Mouse (Mus musculus): ENCODE measurements around the gene Smtnl1. TPM values are rescaled to one million over a fixed set of nuclear protein-coding genes. Genes with fewer than 3 reads are reported as not detected.

Gene Smtnl1
- polyA plus RNA-seq (2011; ENCODE audit: insufficient read length, low read depth, missing spikeins): not detected in 2 replicates

- Histone ChIP-seq H3K4me1 (ENCODE audit: control insufficient read depth, insufficient read depth, low read length) (no peaks in the 10 kb centered on the region; the same call in 1 of the 2 replicates), H3K27ac (ENCODE audit: insufficient read depth, low read length) (no peak within 1 kb of the TSS), H3K4me3 (ENCODE audit: insufficient read depth, low read length) (no peak within 1 kb of the TSS)
- TF ChIP-seq POLR2A (IDR thresholded peaks at IDR 0.05; ENCODE audit: low read depth, low read length) (no peak), CTCF (IDR thresholded peaks at IDR 0.05; ENCODE audit: borderline replicate concordance, insufficient read depth, low read length) (no peak)
Observed at GRCm38 (mm10) chr2:84822552-84822951, at the start of gene Smtnl1. Smtnl1 (minus strand) TSS chr2:84822652.

- Histone ChIP-seq H3K27ac (ENCODE audit: insufficient read depth, low read length) (no peak overlapping the region), H3K4me3 (ENCODE audit: insufficient read depth, low read length) (no peak overlapping the region), H3K4me1 (ENCODE audit: control insufficient read depth, insufficient read depth, low read length) (no peaks in the 10 kb centered on the region)
- no peak for TF ChIP-seq CTCF (IDR thresholded peaks at IDR 0.05; ENCODE audit: borderline replicate concordance, insufficient read depth, low read length)
- no peak for TF ChIP-seq POLR2A (IDR thresholded peaks at IDR 0.05; ENCODE audit: low read depth, low read length)
Observed at GRCm38 (mm10) chr2:84870623-84871160, 48.2 kb upstream of the Smtnl1 start.

GRCm38 (mm10) chr2:84868977-84869376 lies 46.5 kb upstream of the Smtnl1 start:
- Histone ChIP-seq H3K27ac (ENCODE audit: insufficient read depth, low read length) (no peak overlapping the region), H3K4me3 (ENCODE audit: insufficient read depth, low read length) (no peak overlapping the region), H3K4me1 (ENCODE audit: control insufficient read depth, insufficient read depth, low read length) (no peaks in the 10 kb centered on the region)
- TF ChIP-seq CTCF (IDR thresholded peaks at IDR 0.05; ENCODE audit: borderline replicate concordance, insufficient read depth, low read length): no peak
- TF ChIP-seq POLR2A (IDR thresholded peaks at IDR 0.05; ENCODE audit: low read depth, low read length): no peak

GRCm38 (mm10) chr2:84868521-84868943 lies 46.1 kb upstream of the Smtnl1 start:
- TF ChIP-seq CTCF (IDR thresholded peaks at IDR 0.05; ENCODE audit: borderline replicate concordance, insufficient read depth, low read length) (peak; percentile 54; the same call in 1 of the 2 replicates), POLR2A (IDR thresholded peaks at IDR 0.05; ENCODE audit: low read depth, low read length) (no peak)
- Histone ChIP-seq H3K4me1 (ENCODE audit: control insufficient read depth, insufficient read depth, low read length) (no peaks in the 10 kb centered on the region), H3K4me3 (ENCODE audit: insufficient read depth, low read length) (no peak overlapping the region), H3K27ac (ENCODE audit: insufficient read depth, low read length) (no peak overlapping the region)

- no peak overlapping the region for H3K4me3 ChIP-seq (ENCODE audit: insufficient read depth, low read length)
- no peaks in the 10 kb centered on the region for H3K4me1 ChIP-seq (ENCODE audit: control insufficient read depth, insufficient read depth, low read length)
- H3K27ac ChIP-seq (ENCODE audit: insufficient read depth, low read length): no peak overlapping the region
- peak; percentile 65; the same call in 1 of the 2 replicates for TF ChIP-seq CTCF (IDR thresholded peaks at IDR 0.05; ENCODE audit: borderline replicate concordance, insufficient read depth, low read length)
- TF ChIP-seq POLR2A (IDR thresholded peaks at IDR 0.05; ENCODE audit: low read depth, low read length): no peak
Observed at GRCm38 (mm10) chr2:84865616-84866571, 43.4 kb upstream of the Smtnl1 start.

GRCm38 (mm10) chr2:84862231-84862630 lies 39.8 kb upstream of the Smtnl1 start:
- no peak for TF ChIP-seq POLR2A (IDR thresholded peaks at IDR 0.05; ENCODE audit: low read depth, low read length)
- no peak for TF ChIP-seq CTCF (IDR thresholded peaks at IDR 0.05; ENCODE audit: borderline replicate concordance, insufficient read depth, low read length)
- Histone ChIP-seq H3K27ac (ENCODE audit: insufficient read depth, low read length) (no peak overlapping the region), H3K4me1 (ENCODE audit: control insufficient read depth, insufficient read depth, low read length) (0 out of 2 replicates have a peak, but pooled peaks cover 3% of the 10 kb centered on the region), H3K4me3 (ENCODE audit: insufficient read depth, low read length) (no peak overlapping the region)

GRCm38 (mm10) chr2:84861430-84861829 lies 39.0 kb upstream of the Smtnl1 start:
- Histone ChIP-seq H3K27ac (ENCODE audit: insufficient read depth, low read length) (no peak overlapping the region), H3K4me1 (ENCODE audit: control insufficient read depth, insufficient read depth, low read length) (0 out of 2 replicates have a peak, but pooled peaks cover 3% of the 10 kb centered on the region), H3K4me3 (ENCODE audit: insufficient read depth, low read length) (no peak overlapping the region)
- TF ChIP-seq CTCF (IDR thresholded peaks at IDR 0.05; ENCODE audit: borderline replicate concordance, insufficient read depth, low read length) (no peak), POLR2A (IDR thresholded peaks at IDR 0.05; ENCODE audit: low read depth, low read length) (no peak)

GRCm38 (mm10) chr2:84859991-84860780 lies 37.7 kb upstream of the Smtnl1 start:
- Histone ChIP-seq H3K4me1 (ENCODE audit: control insufficient read depth, insufficient read depth, low read length) (0 out of 2 replicates have a peak, but pooled peaks cover 3% of the 10 kb centered on the region), H3K27ac (ENCODE audit: insufficient read depth, low read length) (peak overlapping the region; percentile 35), H3K4me3 (ENCODE audit: insufficient read depth, low read length) (no peak overlapping the region)
- TF ChIP-seq POLR2A (IDR thresholded peaks at IDR 0.05; ENCODE audit: low read depth, low read length) (no peak), CTCF (IDR thresholded peaks at IDR 0.05; ENCODE audit: borderline replicate concordance, insufficient read depth, low read length) (no peak)

- no peak overlapping the region for H3K27ac ChIP-seq (ENCODE audit: insufficient read depth, low read length)
- H3K4me1 ChIP-seq (ENCODE audit: control insufficient read depth, insufficient read depth, low read length): 0 out of 2 replicates have a peak, but pooled peaks cover 3% of the 10 kb centered on the region
- TF ChIP-seq POLR2A (IDR thresholded peaks at IDR 0.05; ENCODE audit: low read depth, low read length): no peak
- TF ChIP-seq CTCF (IDR thresholded peaks at IDR 0.05; ENCODE audit: borderline replicate concordance, insufficient read depth, low read length): no peak
- H3K4me3 ChIP-seq (ENCODE audit: insufficient read depth, low read length): no peak overlapping the region
Observed at GRCm38 (mm10) chr2:84858551-84858950, 36.1 kb upstream of the Smtnl1 start.
